Mouse (Mus musculus) bone marrow, adult 2 months (tissue): Measurements from ENCODE around the gene Tcn2. TPM values are rescaled to one million over a fixed set of nuclear protein-coding genes. Genes with fewer than 3 reads are reported as not detected.

Source experiments
- H3K27ac ChIP-seq: fragments of 200-500 bp; 2 replicates; pipeline ENCODE4 v1.5.1; 2012; ENCODE audit warnings: low read depth, mild to moderate bottlenecking, control low read depth, inconsistent platforms, low read length; ENCODE audit not compliant: control insufficient read depth, poor library complexity, insufficient read depth
- H3K4me1 ChIP-seq: fragments of 200-500 bp; 2 replicates; pipeline ENCODE4 v1.6.1; 2011; ENCODE audit warnings: low read length; ENCODE audit not compliant: control insufficient read depth, insufficient read depth
- H3K4me3 ChIP-seq: fragments of 200-500 bp; replicated peaks from 2 replicates; pipeline ENCODE3; 2011; ENCODE audit warnings: mild to moderate bottlenecking, low read depth, low read length, control low read depth; ENCODE audit not compliant: control insufficient read depth
- CTCF ChIP-seq: fragments of 200-500 bp; IDR thresholded peaks from 2 replicates; pipeline ENCODE4 v1.5.1; 2011; ENCODE audit warnings: low read length, control low read depth; ENCODE audit not compliant: control insufficient read depth, insufficient read depth
- POLR2A ChIP-seq: fragments of 200-500 bp; IDR thresholded peaks from 2 replicates; pipeline ENCODE4 v1.6.1; 2011; ENCODE audit warnings: low read depth, mild to moderate bottlenecking, control low read depth, low read length, borderline replicate concordance; ENCODE audit not compliant: control insufficient read depth
- WGBS: fragments of 180-500 bp; shearing (Covaris S2); methylation state at CpG from one replicate; pipeline ENCODE4 v1.1.7; 2018; 5-methylcytosine and 5-hydroxymethylcytosine counted together
- polyA plus RNA-seq: library from polyadenylated mRNA; stranded (reverse); fragments of >200 nt; gene quantifications from 2 replicates; pipeline ENCODE4 v1.2.4, GENCODE M21; 2011; ENCODE audit warnings: low replicate concordance; ENCODE audit not compliant: missing spikeins, insufficient read depth, insufficient read length

Gene Tcn2
- polyA plus RNA-seq, 1 experiment, result 48.3 TPM

DNA sequence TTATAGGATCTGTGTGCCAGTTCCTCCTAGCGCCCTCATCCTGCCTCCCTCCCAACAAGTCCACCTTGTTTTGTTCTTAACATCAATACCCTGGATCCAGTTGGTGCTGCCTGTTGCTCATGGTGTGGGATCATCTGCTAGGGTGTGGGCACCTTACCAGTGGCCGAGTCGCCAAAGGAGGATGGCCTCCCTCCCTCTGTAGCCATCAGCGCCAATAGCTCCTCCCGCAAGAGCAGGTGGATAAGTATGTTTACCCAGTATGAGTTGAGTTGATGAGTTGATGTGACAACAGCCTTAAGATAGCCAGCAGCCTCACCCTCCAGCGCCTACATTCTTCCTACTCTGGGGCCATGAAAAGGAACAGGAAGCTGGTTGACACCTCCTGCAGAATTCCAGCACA, 31.7 kb downstream of the Tcn2 start:
- WGBS, result 84% methylated on average over 6 of the region's 6 CpGs
- Histone ChIP-seq H3K4me1 (no peaks in the 10 kb centered on the region; the same call in none of the 2 replicates), H3K27ac (no peak overlapping the region), H3K4me3 (no peak overlapping the region)
- TF ChIP-seq POLR2A (no peak), CTCF (no peak)

DNA sequence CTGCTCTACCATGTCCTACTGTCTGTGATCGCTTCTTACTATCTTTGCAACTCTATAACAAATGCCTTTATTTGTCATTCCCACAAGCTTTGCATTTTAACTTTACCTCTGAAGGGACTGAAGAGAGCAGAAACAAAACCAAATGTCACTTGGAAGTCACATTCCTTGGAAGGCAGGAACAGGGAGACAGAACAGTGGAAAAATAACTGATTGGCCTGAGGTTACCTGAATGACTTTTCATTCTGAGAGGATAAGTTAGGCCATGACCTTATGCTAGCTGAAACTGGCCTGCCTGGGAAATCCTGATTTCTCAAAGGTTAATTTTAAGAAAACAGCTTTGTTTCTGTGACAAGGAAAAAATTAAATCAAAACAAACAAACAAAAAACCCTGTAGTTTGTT, 36.0 kb downstream of the Tcn2 start:
- WGBS, result 70% methylated on average over 1 of the region's 1 CpGs
- TF ChIP-seq CTCF (no peak), POLR2A (no peak)
- Histone ChIP-seq H3K27ac (no peak overlapping the region), H3K4me3 (no peak overlapping the region), H3K4me1 (no peaks in the 10 kb centered on the region; the same call in 1 of the 2 replicates)

- TF ChIP-seq CTCF (no peak), POLR2A (no peak)
- Histone ChIP-seq H3K4me1 (no peaks in the 10 kb centered on the region; the same call in 1 of the 2 replicates), H3K4me3 (no peak overlapping the region), H3K27ac (no peak overlapping the region)
- WGBS, result under 1% methylated on average over 10 of the region's 10 CpGs
These were observed 36.5 kb downstream of the Tcn2 start for GRCm38 (mm10) chr11:3895458-3895857.

DNA sequence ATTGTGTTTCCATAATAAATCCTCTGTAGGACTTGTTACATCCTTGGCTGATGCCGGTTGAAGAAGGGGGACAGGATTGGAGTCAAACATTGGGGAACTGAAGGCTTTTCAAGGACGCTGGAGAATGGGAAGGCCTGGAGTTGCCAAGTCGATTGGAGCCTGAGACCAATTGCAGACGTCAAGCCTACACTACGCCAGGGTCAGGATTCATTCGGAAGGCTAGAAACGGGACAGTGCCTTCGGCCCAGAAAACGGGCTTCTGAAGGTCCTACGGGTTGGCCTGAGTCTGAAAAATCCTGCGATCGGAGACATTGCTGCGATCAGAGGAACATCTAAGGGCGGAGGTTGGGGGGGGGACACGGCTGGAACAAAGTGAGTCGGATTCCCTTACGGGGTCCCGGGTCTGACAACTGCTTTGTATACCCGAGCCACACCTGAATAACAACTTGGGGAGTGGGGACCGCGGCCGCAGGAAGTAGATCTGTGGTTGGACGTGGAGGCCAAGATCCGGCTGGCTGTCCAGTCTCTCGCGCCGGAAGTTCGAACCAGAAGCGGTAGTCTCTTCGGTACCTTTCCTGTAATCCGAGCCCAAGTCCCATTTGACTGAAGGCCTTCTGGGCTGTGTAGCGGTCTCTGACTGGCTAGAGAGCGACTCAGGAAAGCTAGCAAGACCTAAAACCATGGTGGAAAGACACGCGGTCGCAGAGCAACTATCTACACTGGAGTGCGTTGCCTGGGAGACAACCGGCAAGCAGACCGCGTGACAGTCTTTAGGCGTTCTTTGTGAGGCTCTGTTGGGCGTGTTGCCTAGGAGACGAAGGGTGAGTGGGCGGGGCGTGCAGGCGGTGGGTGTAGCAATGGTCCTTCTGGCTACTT, 37.3 kb downstream of the Tcn2 start, which contains the start of the genes 4921536K21Rik and Dusp18:
Gene 4921536K21Rik, minus strand, starts transcription at position 693 of the 876 bp plus-strand sequence.
Gene Dusp18, plus strand, starts transcription at position 835 of the 876 bp plus-strand sequence.
- 17% methylated on average over 46 of the region's 46 CpGs for WGBS
- Histone ChIP-seq H3K4me3 (peak within 1 kb of the TSS; percentile 63), H3K27ac (no peak within 1 kb of the TSS), H3K4me1 (no peaks in the 10 kb centered on the region; the same call in 1 of the 2 replicates)
- TF ChIP-seq CTCF, result no peak
- no peak for TF ChIP-seq POLR2A

- Histone ChIP-seq H3K27ac (no peak overlapping the region), H3K4me3 (no peak overlapping the region), H3K4me1 (no peaks in the 10 kb centered on the region; the same call in 1 of the 2 replicates)
- whole genome bisulfite sequencing, result 60% methylated on average over 6 of the region's 6 CpGs
- TF ChIP-seq CTCF (no peak), POLR2A (no peak)
These were observed 38.0 kb downstream of the Tcn2 start for GRCm38 (mm10) chr11:3893970-3894369.

GRCm38 (mm10) chr11:3887331-3887730, 44.6 kb downstream of the Tcn2 start:
- Histone ChIP-seq H3K27ac (no peak overlapping the region), H3K4me1 (no peaks in the 10 kb centered on the region), H3K4me3 (no peak overlapping the region)
- TF ChIP-seq CTCF (no peak), POLR2A (no peak)
- 64% methylated on average over 5 of the region's 5 CpGs for WGBS

DNA sequence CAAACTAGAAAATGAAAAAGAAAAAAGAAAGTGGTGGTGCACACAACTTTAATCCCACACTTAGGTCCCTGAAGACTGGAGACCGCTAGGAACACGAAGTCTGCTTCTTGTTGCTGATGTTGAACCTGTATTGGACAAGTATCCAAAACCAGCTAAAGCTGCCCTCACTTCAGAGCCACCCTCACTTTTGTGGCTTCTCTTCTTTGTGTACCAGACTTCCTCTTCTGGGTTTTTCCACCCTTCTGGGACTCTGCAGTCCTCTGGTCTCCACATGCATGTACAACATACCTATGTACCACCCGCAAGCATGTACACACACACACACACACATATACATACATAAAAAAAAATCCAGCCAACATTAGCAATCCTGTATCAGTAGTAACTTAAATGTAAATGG, 48.2 kb downstream of the Tcn2 start:
- TF ChIP-seq POLR2A, result no peak
- no peak for TF ChIP-seq CTCF
- WGBS, result 26% methylated on average over 3 of the region's 3 CpGs
- no peaks in the 10 kb centered on the region for H3K4me1 ChIP-seq
- H3K4me3 ChIP-seq, result no peak overlapping the region
- H3K27ac ChIP-seq, result no peak overlapping the region

DNA sequence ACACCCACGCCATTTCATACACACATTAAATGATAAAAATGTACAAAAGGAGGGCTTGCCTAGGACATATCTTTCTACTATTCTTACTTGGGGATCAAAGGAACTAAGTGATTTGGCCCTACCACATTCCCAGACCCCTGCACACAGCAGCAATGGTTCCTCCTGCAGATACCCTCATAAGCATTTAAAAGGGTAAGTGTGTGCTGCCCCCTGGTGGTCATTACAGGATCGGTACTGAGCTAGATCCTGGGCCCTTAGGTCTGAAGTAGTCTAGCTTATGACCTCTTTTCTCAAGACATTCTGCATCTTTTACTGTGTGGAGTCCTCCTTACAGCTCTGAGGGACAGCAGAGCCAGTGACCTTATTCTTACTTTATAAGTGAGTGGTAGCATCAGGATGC, 52.1 kb downstream of the Tcn2 start:
- 41% methylated on average over 2 of the region's 2 CpGs for WGBS
- Histone ChIP-seq H3K4me3 (no peak overlapping the region), H3K27ac (no peak overlapping the region), H3K4me1 (no peaks in the 10 kb centered on the region)
- peak; percentile 70 for TF ChIP-seq CTCF
- no peak for TF ChIP-seq POLR2A

DNA sequence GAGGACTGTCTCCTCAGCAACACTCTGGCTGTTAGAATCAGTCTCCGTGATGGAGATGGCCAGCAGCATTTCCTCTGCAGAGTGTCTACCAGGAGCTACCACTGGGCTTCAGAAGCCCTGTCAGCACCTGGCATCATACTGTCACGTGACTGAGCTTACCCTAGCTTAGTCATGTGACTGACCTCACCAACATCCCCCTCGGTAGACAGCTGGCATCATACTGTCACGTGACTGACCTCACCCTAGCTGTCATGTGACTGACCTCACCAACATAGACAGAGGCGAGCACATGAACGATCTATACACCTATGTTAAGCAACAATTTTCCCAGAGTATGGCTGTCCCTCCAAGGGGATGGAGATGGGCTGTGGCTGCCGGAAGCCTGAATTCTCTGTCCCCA, 53.3 kb downstream of the Tcn2 start:
- Histone ChIP-seq H3K27ac (no peak overlapping the region), H3K4me1 (no peaks in the 10 kb centered on the region), H3K4me3 (no peak overlapping the region)
- 55% methylated on average over 7 of the region's 7 CpGs for WGBS
- TF ChIP-seq CTCF (no peak), POLR2A (no peak)
